Mouse (Mus musculus) 416B (cell line): ENCODE results near the gene Nmnat1.

Experiments
- DNase-seq: peaks from one replicate; pipeline ENCODE4 v3.0.0; 2011; ENCODE audit warnings: low read depth

Gene Nmnat1

DNA sequence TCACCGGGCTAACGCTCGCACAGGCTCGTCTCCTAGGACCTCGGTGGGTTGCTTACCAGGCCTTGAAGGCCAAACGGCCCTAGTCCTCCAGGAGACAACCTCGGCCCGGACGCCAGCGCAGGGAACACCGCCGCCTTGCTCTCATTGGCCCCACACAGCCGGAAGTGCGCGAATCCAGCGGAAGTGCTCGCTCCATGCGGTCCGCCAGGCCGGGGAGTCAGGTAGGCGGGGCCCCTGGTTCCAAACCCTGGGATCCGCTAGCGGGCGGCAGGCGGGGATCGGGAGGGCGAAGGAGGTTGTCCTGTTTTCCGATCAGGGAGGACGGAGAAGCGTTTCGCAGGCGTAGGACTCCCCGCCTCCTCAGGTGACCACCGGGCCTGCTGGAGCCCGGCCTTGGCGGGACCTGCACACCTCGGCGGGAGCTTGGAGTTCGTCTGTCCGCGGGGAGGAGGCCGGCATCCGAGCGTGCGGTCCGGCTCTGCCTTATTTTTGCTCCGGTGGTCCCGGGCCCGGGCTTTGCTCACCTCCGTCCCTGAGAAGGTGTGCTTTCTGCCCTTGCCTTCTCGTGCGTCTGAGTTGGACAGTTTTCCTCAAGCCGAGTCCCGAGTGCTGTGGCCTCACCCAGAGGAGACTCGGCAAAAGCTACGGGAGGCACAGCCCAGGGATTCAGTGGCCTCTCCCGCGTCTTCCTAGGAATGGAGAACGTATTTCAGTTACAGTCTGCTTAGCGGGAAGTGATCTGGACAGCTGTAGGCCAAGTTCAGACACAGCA, at the start of gene Nmnat1, which contains the start of gene Lzic:
TSS of gene Nmnat1 (minus strand) at position 150 of the 772 bp plus-strand sequence.
TSS of gene Lzic (plus strand) at position 177 of the 772 bp plus-strand sequence.
- DNase-seq = peak; percentile 95

GRCm38 (mm10) chr4:149529691-149530090, 44.7 kb upstream of the Nmnat1 start:
- DNase-seq = no peak

DNA sequence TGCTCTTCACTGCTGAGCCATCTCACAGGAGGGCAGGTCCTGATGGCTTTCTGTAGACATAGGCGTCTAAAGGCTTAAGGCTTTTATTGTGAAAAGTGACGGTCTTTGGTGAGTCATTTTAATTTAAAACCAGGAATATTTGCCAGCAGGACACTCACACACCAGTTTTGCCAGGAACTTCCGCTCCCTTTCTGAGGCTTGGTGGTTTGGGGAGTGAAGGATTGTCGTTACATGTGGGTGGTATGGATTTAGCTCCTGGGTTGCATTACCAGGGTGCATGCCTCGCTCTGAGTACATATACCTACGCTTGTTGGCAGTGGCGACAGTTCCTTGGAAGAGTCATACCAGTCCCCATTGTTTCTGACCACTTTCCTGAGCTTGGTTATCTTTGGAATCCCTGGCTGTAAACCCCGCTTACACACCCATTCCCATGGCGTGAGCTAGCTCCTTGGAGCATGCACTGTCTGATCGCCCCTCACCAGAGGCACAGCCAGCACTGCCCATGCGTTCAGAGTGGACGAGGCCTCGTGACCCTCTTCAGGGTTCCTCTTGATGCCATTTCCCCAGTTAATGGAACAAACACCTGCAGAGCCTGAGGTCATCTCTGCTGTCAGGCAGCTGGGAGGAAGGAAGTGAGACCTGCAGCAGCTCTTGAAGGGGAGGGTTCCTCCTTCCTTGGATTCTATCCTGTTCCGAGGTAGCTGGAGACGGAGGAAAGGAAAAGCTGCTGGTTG, 42.8 kb upstream of the Nmnat1 start:
- DNase-seq = no peak

- no peak for DNase-seq
These were observed 41.3 kb upstream of the Nmnat1 start for GRCm38 (mm10) chr4:149526330-149526729.

DNA sequence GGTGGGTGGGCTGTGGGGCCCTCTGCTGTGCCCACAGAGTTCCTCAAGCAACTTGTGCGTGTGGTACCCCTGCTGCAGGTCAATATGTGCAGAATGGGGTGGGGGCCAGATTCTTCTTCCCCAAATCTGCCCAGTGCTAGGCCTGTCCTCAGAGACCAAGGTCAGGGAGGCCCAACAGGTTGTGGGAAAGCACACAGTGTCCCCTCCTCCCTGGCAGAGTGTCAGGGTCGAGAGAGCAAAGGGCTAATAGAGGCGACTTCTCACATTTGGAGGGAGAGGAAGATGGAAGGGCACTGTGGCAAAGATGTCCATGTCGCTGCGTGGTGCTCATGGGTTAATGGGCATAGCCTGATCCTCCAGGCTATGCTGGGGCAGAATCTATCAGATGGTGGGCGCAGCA, 40.8 kb upstream of the Nmnat1 start:
- no peak for DNase-seq

DNA sequence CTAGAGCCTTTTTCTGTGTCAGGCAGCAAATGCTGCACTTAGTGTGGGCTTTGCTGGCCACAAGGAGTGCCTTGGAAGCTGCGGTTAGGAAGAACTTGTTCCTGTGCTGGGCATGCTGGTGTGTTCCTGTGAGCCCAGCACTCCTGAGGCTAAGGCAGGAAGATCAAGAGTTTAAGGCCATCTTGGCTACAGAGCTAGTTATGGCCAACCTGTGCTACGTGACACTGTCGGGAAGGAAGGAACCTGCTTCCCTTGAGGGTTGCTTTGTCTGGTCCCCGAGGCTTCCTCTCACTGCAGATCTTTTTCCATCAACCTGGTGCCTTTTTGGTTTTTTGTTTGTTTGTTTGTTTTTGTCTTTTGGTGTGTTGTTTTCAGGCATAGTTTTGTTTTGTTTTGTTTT, 40.2 kb upstream of the Nmnat1 start:
- no peak for DNase-seq

DNA sequence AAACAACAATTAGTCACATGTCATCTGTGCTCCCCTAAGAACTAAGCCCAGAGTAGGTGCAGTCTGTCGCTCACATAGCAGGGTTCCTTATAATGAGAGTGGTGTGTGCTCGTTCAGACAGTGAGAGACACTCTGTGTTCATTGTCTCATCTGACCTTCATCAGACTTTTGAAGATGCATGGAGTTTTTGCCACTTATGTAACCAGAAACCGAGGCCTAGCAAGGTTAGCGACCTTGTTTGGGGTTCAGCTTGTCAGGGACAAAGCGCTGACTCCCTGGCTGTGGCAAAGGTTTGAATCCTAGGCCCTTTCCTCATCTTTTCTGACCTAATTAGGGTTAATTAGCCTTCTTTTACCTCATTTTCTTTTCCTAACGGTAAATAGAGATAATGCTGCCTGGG, 39.0 kb upstream of the Nmnat1 start:
- no peak for DNase-seq

DNA sequence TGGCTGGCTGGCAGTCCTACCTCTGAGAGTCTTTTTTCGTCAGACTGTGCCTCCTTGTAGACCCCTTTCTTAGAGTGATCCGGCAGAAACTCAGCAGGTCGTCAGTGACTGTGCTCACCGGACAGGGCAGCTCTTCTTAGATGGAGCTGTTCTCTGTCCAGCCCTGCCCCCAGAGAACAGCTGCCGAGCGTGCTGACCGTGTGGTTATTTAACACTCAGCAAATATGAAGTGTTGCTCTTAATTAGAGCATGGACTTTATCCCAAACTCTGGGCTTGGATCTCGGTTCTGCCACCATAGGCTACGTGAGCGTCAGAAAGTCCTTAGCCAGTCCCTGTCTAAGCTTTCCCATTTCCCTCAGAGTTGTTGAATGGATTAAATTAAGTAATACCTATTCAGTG, 36.3 kb upstream of the Nmnat1 start:
- no peak for DNase-seq

- DNase-seq = no peak
These were observed 33.6 kb upstream of the Nmnat1 start for GRCm38 (mm10) chr4:149518351-149519220.

DNA sequence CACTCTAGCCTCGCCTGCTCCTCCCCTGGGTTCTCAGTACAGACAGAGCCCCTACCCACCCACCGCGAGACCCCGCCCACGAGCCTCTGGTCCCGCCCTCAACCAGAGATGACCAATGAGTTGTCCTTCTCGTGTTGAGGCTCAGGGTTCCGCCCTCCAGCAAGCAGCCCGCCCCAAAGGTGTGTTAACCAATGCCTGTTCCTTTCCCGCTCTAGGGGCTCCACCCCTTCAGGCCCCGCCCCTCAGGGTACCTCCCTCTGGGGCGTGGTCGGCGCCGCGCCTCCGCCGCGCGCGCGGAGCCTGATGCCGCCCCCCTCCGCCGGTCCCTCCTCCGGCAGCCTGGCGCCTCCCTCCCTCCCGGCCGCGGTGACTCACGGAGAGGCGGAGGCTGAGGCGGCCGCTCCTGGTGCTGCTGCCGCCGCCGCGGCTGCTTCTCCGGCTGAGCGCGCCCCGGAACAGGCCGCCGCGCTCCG, 32.9 kb upstream of the Nmnat1 start, which contains the start of gene Ctnnbip1:
TSS of gene Ctnnbip1 (plus strand) at position 369 of the 473 bp plus-strand sequence.
- DNase-seq = peak; percentile 97

- no peak for DNase-seq
These were observed 30.7 kb upstream of the Nmnat1 start for GRCm38 (mm10) chr4:149515706-149516105.

DNA sequence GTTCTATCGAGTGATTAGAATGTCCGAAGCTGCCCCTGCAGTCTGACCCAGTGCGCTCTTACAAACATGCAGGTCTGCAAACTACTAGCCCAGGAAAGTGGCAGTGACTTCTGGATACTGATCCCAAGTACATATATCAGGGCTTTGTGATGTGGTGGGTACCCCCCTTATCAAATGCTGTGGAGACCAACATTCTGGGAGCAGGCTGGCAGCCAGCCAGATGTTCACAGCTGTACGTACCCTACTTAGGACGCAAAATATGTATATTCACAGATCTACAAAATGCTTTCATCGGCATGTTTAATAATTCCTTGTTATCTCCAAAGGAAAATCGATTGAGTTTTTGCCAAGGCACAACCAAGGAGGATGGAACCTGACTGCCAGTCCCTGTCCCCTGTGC, 27.1 kb upstream of the Nmnat1 start:
- DNase-seq = no peak

- peak; percentile 40 for DNase-seq
These were observed 26.2 kb upstream of the Nmnat1 start for GRCm38 (mm10) chr4:149511221-149511646.

GRCm38 (mm10) chr4:149506904-149507303, 21.9 kb upstream of the Nmnat1 start:
- no peak for DNase-seq

- no peak for DNase-seq
These were observed 20.4 kb upstream of the Nmnat1 start for GRCm38 (mm10) chr4:149505261-149505967.

DNA sequence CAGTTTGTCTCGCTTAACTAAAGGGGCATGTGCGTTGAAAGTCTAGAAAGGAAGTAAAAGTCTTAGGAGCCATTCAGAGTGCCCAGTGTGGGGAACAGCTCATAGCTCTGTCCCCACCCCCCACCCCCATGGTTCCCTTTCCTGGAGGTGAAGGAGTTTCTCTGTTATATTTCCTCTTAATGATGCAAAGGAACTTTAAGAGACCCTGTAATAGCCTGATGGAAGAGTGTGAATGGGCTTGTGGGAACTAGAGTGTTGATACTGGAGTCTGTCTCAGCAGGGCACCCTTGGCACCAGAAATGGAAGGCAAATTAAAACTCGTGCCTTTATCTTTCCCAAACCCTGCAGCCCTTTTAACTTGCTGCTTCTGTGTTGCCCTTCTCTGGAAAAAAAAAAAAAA, 19.9 kb upstream of the Nmnat1 start:
- peak; percentile 41 for DNase-seq

DNA sequence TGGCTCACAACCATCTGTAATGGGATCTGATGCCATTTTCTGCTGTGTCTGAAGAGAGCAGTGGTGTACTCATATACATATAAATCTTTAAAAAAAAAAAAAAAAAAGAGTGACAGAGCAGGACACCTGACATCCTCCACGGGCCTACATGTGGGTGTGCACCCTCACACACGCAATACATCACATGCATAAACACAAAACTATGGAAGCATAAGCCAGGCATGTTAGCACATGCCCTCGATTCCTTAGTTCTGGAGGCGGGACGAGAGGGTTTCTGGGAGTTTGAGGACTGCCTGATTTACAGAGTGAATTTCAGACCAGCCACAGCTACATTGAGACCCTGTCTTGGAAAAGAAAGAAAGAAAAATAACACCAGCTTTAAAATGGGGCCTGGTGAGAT, 19.4 kb upstream of the Nmnat1 start:
- DNase-seq = no peak

- peak; percentile 18 for DNase-seq
These were observed 14.8 kb upstream of the Nmnat1 start for GRCm38 (mm10) chr4:149499790-149500189.

GRCm38 (mm10) chr4:149498901-149499300, 13.9 kb upstream of the Nmnat1 start:
- no peak for DNase-seq

DNA sequence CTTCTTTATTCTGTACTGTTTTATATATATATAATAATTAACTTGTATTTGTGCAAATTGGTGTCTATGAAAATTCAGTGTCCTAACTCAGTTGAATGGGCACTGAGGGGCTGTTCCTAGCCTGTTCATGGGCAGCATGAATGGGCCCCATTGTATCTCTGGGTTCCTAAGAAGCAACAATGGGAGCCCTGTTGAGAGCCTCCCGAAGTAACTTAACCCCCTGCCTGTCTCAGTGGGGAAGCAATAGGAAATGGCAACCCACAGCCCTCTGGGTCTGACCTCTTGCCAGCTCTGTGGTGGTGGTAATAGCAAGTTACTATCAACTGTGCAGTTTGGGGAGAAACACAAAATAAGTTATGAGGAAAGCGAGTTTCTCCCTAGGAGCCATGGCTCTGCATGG, 11.6 kb upstream of the Nmnat1 start:
- no peak for DNase-seq

- peak; percentile 31 for DNase-seq
These were observed 6.1 kb upstream of the Nmnat1 start for GRCm38 (mm10) chr4:149491151-149491550.
